Mouse (Mus musculus): ENCODE measurements around the gene Vmn2r83. TPM values are rescaled to one million over a fixed set of nuclear protein-coding genes. Genes with fewer than 3 reads are reported as not detected.

Vmn2r83 gene
- polyA plus RNA-seq, 1 experiment from 2014 or later, result not detected

GRCm38 (mm10) chr10:79542171-79542570 lies 73.6 kb downstream of the Vmn2r83 start:
- H3K4me3 ChIP-seq (ENCODE audit: low read length), result no peak overlapping the region
- H3K27ac ChIP-seq (ENCODE audit: low read length), result no peak overlapping the region
- no peak overlapping the region for H3K9ac ChIP-seq (ENCODE audit: low read length)
- 90% methylated on average over 11 of the region's 11 CpGs for WGBS
- no peak for ATAC-seq (ENCODE audit: low read depth)
- no peaks in the 10 kb centered on the region for H3K4me1 ChIP-seq (replicated peaks; ENCODE audit: control insufficient read depth, insufficient read depth, low read length)
- no peaks in the 10 kb centered on the region for H3K27me3 ChIP-seq (ENCODE audit: control insufficient read depth, insufficient read depth, low read depth, low read length)
- no peaks in the 10 kb centered on the region for H3K9me3 ChIP-seq (ENCODE audit: control insufficient read depth, low read length)
- no peak overlapping the region for H3K4me2 ChIP-seq (ENCODE audit: low read depth, low read length)
- peaks cover 47% of the 10 kb centered on the region for H3K36me3 ChIP-seq (ENCODE audit: control insufficient read depth, insufficient read depth, low read length)

Small RNAs within 50 kb of the gene (microRNA-seq; reads per million reads assigned to microRNA genes)
- 1.2 reads per million for gene Mir6909

Other genes with a start within 250 kb of the Vmn2r83 start
- not detected in 2 replicates for gene Vmn2r81, start 221.0 kb upstream of the Vmn2r83 start, polyA plus RNA-seq (2015; fragmentation: Nextera tagmentation; extraction: Ambion mirVana)
- gene Vmn2r82, start 112.2 kb upstream of the Vmn2r83 start, polyA plus RNA-seq (2015; fragmentation: Nextera tagmentation; extraction: Ambion mirVana), result not detected in 2 replicates
- 32.9 and 34.4 TPM in 2 replicates for gene Plpp2, start 65.1 kb downstream of the Vmn2r83 start, polyA plus RNA-seq (2015; fragmentation: Nextera tagmentation; extraction: Ambion mirVana)
- gene Mier2, start 86.5 kb downstream of the Vmn2r83 start, polyA plus RNA-seq (2015; fragmentation: Nextera tagmentation; extraction: Ambion mirVana), result 43.7 and 44.9 TPM in 2 replicates
- not detected in 2 replicates for gene Theg, start 118.6 kb downstream of the Vmn2r83 start, polyA plus RNA-seq (2015; fragmentation: Nextera tagmentation; extraction: Ambion mirVana)
- not detected in 2 replicates for gene C2cd4c, start 145.3 kb downstream of the Vmn2r83 start, polyA plus RNA-seq (2015; fragmentation: Nextera tagmentation; extraction: Ambion mirVana)
- 2.0 and 4.2 TPM in 2 replicates for gene Shc2, start 169.2 kb downstream of the Vmn2r83 start, polyA plus RNA-seq (2015; fragmentation: Nextera tagmentation; extraction: Ambion mirVana)
- gene Odf3l2, start 177.0 kb downstream of the Vmn2r83 start, polyA plus RNA-seq (2015; fragmentation: Nextera tagmentation; extraction: Ambion mirVana), result not detected in 2 replicates
- 0.53 and 0.69 TPM in 2 replicates for gene Madcam1, start 195.8 kb downstream of the Vmn2r83 start, polyA plus RNA-seq (2015; fragmentation: Nextera tagmentation; extraction: Ambion mirVana)
- gene Tpgs1, start 200.6 kb downstream of the Vmn2r83 start, polyA plus RNA-seq (2015; fragmentation: Nextera tagmentation; extraction: Ambion mirVana), result 57.5 and 58.3 TPM in 2 replicates
- gene Cdc34, start 213.5 kb downstream of the Vmn2r83 start, polyA plus RNA-seq (2015; fragmentation: Nextera tagmentation; extraction: Ambion mirVana), result 64.0 and 68.9 TPM in 2 replicates
- gene Gzmm, start 220.3 kb downstream of the Vmn2r83 start, polyA plus RNA-seq (2015; fragmentation: Nextera tagmentation; extraction: Ambion mirVana), result 0.62 and 0.98 TPM in 2 replicates
- gene Bsg, start 235.8 kb downstream of the Vmn2r83 start, polyA plus RNA-seq (2015; fragmentation: Nextera tagmentation; extraction: Ambion mirVana), result 1,174 and 1,330 TPM in 2 replicates
- gene Hcn2, start 247.9 kb downstream of the Vmn2r83 start, polyA plus RNA-seq (2015; fragmentation: Nextera tagmentation; extraction: Ambion mirVana), result not detected in 2 replicates

Measured in lung, embryonic 16.5 days (tissue).